Mouse (Mus musculus): ENCODE results near the gene Pik3r3. TPM values are rescaled to one million over a fixed set of nuclear protein-coding genes. Genes with fewer than 3 reads are reported as not detected.
A peak's percentile ranks its signal among the peaks of the same experiment; 100 is the strongest.
"Not testable (repeated sequence)": the region's sequence is repeated elsewhere in the genome, so short reads cannot be mapped to it uniquely, and the experiment has no call there.

Pik3r3 gene
- total RNA-seq (2015) (0.31 and 0.41 TPM in 2 replicates), total RNA-seq (2017) (0.24 and 1.1 TPM in 2 replicates)

DNA sequence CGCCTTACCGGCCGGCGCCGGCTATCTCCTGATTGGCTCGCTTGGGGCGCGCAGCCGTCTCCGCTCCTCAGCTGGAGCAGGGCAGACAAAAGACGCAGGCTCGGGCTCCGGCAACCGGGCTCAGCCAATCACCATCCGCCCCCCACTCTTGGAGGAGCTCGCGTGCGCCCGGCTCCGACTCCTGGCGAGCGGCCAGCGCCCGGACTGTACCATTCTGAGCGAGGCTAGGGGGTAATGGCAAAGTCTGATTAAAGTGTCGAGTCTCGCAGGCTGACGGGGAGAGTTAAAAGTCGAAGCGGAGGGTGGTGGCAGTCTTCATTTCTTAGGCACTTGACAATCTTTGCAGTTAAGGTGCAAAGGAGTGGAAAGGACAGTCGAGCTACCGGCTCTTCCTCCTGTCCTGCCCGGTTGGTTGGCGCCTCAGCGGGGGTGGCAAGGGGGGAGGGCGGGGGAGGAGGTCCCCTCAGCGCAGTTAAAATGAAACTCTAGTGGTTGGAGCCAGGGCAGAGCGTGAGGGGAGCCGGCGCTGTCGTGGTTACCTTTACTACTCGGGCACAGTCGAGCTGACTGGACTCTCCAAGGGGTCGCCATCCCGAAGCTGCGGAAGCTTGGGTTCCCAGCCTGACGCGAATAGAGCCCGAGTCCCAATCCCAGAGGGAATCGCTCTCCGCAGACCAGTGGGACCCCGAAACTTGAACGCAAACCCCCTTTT, at the start of gene Pik3r3:
Gene Pik3r3, plus strand, starts transcription at position 479 of the 712 bp plus-strand sequence.
- ATAC-seq (ENCODE audit: poor library complexity, severe bottlenecking): peak; percentile 95

DNA sequence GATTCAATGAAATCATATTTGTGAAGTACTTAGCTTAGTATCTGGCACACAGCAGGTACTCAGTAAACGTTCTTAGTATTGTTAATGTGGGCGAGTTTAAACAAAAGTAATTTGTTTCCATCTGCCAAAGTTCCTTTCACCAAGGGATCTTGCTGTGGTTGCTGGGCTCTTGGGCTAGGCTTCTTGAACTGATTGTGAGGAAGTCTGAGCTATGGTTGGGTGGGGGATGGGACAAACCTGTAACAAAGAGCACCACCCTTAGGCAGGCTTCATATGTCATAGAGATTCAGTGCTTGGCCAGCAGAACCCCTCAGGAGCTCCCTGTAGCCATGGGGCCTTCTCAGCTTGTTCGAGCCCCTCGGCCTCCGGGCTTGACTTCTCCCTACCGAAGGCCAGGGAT, 48.3 kb upstream of the Pik3r3 start, which contains the start of the genes 1700042G07Rik and Gm49337:
Gene 1700042G07Rik, plus strand, starts transcription at position 301 of the 400 bp plus-strand sequence.
Gene Gm49337, plus strand, starts transcription at position 313 of the 400 bp plus-strand sequence.
- ATAC-seq (ENCODE audit: poor library complexity, severe bottlenecking): no peak

DNA sequence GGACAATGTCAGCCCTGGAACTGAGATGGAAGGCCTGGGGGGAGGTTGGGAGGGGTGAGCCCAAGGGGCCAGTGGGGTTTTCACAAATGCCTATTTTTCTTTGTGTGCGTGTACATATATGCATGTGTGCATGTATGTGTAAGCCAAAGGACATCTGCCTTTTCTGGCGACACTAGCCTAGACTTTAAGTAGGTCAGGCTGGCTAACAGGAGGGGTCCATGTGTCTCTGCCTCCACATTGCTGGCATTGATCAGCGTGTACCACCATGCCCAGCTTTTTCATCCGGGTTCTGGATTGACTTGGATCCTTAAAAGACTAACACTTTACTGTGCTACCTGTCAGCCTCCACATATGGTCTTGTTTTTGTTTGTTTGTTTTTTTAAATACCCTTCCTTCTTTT, 47.7 kb upstream of the Pik3r3 start:
- ATAC-seq (ENCODE audit: poor library complexity, severe bottlenecking): no peak

DNA sequence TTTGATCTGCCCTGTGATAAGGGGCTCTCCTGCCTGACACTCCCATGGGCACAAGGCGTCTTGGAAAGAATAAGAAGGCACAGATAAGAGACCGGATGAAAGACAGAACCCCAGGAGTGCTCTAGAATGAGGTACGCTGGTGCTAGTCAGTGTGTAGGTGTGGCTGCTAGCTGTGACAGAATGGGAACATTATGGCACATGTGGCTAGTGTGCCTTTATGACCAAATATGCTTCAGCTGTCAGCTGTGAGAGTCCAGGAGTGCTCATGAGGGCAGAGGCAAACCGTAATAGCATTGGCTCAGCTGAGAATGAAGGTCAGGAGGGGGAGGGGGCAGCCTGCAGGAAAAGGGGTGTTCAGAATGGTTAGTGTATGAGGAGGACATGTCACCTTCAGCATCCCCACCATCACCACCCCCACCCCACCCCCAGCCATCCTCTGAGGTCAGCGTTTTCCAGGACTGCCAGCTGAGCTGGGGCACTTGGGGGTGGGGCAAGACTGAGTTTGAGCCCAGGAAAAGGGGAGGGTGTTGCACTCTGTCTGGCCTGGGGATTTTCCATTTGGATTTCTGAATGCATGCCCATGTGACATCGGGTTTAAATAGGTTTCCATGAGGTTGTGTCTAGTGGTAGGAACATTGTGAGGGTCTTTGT, 46.8 kb upstream of the Pik3r3 start:
- ATAC-seq (ENCODE audit: poor library complexity, severe bottlenecking): no peak

DNA sequence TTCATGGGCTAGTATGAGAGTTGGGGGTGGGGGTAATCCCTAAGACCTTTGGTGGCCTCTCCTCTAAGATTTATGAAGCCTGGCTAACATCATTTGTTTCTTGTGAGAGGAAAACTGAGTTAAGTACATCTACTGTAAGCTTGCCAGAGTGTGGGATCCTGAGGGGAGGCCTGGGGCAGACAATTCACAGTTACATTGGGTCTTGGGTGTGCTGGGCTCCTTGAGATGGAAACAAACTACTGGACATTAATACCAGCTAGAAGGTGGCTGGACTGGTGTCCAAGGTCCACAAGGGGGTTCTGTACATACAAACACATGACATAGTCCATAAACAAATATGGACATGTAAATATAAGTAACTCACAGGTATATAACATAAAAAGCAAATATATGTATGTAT, 46.3 kb upstream of the Pik3r3 start:
- no peak for ATAC-seq (ENCODE audit: poor library complexity, severe bottlenecking)

DNA sequence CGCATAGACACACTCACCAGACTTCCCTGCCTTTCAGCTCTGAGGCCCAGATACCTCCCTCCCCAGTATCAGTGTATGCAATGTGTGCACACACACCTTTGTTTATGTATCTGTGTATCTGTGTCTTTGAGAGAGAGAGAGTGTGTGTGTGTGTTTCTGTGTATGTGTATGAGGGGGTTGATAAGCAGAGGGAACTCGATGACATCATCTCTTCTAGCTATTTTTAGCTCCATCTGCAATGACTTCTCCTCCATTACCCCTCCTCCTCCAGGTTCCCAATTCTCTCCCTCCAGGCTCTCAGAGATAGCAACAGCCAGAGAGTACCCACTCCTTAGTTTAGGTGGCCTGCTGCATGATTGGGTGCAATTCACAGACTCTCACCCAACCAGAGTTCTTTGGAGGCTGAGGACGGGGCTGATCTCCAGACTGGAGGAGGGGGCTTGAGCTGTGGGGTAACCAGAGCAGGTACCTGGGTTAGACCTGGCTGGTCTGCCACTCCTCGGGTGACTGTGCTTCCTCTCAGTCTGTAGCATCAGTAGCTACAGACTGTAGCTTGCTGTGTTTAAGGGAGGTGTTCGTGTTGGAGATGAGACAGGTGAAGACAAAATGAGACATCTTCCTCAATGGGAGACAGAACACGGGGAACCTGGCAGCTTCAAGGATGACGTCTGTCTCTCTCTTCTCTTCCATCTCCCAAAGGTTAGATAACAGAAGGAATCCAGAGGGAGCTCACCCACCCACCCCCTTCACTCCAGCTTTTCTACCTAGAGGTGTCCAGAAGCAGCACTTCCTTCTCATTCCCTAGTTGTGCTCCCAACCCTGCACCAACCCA, 45.5 kb upstream of the Pik3r3 start:
- peak; percentile 9; the same call in 1 of the 2 replicates for ATAC-seq (ENCODE audit: poor library complexity, severe bottlenecking)

DNA sequence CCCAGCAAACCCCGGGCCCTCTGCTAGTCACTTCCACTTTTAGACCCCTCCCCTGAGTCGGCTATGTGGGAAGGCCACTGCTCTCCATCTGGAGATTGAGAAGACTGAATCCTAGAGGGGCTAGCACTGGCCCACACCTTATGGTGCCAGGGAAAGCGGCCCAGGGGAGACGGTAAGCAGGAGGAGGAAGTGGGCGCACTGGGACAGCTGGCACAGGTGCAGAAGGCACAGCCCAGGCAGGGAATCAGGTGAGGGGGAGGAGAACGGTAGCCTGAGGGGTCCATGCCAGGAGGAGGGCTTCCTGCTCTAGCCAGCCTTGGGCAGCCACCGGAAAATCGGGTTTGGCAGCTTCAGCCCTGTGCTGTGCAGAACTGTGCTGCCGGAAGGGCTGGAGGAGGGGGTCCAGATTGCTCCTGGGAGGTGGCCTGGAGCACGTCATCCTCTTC, 44.9 kb upstream of the Pik3r3 start:
- ATAC-seq (ENCODE audit: poor library complexity, severe bottlenecking): peak; percentile 53

DNA sequence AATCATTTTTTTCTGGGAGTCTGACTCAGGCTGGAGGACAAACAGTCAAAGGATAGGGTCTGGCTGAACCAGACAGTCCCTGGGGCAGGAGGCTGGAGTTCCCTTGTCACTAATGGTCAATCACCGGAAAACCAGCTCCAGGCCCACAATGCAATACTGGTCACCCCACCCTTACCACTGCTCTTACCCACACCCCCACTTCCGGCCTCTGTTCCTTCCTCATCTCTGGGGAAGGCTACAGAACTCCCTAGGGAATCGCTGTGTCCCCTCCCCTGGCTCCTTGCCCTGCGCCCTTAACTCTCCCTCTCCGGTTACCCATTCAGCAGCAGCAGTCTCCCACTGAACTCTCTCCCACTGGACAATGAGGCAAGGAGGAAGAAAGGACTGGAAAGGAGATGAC, 44.3 kb upstream of the Pik3r3 start:
- ATAC-seq (ENCODE audit: poor library complexity, severe bottlenecking): peak; percentile 61

DNA sequence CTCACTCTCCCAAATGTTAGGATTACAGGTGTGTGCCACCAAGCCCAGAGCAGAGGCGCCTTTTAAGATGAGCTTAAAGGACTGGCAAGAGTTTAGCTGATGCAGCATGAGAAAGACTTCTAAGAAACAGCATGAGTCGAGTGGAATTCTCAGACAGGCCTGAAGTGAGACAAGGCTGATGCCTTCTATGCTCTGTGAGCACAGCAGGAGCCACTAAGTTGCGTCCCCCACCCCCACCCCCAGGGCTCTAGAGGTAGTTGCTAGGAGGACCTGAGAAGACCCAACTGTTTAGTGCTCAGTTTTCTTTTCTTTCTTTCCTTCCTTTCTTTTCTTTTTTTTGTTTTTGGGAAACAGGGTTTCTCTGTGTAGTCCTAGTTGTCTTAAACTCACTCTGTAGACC, 39.3 kb upstream of the Pik3r3 start:
- no peak for ATAC-seq (ENCODE audit: poor library complexity, severe bottlenecking)

DNA sequence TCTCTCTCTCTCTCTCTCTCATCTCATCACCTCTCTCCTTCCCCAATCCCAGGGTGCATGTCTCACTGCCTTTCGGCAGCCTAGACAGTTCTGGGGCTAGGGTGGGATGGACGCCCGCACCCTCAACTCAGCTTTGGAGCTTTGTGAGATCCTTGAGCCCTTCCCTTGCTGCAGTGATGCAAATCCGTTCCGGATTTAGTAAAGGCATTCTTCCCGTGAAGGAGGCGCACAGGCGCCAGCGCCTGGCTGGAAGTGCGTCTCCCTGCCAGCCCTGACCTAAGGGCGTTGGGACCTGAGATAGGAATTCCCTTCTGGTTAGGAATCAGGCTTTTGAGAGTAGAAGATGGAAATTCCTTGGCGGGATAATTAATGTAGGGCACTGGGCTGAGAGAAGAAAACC, 38.7 kb upstream of the Pik3r3 start:
- ATAC-seq (ENCODE audit: poor library complexity, severe bottlenecking): no peak

DNA sequence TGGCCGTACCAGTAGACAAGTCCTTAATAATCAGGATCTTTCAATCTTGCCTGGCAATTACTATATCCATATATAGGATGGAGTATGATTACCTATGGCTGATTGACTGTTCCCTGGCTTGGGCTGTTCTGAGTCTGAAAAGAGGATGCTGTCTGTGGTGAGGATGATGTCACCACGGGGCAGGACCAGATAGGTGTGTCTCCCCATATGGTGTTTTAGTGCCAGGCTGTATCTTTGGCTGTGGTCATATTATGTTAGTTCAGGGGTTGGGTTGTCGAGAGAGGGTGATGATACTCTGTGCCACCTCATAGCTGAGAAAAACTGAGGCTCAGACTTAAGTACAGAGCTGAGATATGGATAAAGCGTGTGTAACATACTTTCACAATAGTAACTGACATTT, 36.3 kb upstream of the Pik3r3 start:
- peak; percentile 64 for ATAC-seq (ENCODE audit: poor library complexity, severe bottlenecking)

DNA sequence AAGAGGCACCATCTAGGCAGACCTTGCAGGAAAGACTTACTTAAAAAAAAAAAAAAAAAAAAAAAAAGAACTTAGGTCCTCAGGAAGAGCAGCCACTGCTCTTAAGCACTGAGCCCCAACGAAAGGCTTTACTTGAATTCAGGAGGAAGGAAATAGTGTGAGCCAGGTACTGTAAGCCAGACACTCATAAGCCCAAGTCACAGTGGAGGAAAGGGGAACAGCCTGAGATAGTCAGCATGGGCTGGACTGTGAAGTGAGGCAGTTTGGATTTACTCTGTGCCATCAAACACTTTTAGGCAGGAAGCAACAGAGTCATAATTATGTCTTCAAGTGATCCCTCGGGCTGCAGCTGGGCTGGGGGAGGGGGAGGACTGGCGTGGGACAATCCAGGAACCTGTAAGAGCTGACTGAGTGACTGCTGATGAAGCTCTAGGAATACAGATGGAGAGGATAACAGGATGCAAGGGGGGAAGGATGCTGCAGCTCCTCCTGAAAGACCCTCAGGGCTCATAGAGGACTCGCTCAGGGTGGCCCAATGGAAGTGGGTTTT, 29.1 kb upstream of the Pik3r3 start:
- no peak for ATAC-seq (ENCODE audit: poor library complexity, severe bottlenecking)

DNA sequence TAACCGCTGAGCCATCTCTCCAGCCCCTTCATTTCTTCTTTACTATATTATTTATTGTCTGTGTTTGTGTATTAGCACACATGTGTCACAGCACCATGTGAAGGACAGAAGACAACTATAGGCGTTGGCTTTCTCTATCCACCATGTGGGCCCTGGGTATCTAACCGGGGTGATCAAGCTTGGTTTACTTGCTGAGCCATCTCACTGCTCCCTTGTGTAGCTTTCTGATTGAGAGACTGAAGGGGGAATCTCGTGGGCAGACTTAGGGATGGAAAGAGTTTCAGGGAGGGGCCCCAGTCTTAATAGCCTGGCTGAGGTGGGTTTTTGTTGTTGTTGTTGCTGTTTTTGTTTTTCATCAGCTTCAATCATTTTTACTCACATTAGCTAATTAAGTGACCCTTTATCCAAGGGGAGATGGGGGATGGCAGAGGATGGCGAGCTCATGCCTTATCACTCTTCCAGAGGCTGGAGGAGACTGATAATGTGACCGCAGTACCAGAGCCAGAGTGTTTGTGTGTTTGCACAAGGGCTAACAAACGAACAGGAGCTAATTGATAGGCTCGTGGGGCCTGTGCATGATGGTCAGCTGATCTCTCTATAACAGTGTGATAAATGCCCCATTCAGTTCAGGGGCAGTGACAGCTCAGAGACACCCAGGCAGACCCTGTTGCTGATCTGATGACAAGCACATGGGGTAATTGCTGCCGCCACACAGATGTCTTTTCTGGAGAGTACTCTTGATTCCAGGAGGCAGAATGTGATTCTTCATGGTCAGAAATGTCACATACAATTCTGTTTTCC, 27.6 kb upstream of the Pik3r3 start:
- peak; percentile 24; the same call in 1 of the 2 replicates for ATAC-seq (ENCODE audit: poor library complexity, severe bottlenecking)

DNA sequence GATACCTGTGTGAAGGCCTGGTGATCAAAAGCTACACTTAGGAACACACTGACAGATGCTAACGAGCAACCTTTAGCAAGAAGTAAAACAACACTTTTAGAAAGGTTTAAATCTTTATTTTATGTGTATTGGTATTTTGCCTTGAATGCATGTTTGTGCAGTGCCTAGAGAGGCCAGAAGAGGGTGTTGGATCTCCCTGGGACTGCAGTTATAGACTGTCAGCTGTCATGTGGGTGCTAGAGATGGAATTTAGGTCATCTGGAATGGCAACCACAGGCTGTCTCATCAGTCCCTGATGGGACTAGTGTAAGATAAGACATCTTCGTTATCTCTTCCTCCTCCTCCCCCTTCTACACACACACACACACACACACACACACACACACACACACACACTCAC, 23.0 kb upstream of the Pik3r3 start:
- no peak for ATAC-seq (ENCODE audit: poor library complexity, severe bottlenecking)

DNA sequence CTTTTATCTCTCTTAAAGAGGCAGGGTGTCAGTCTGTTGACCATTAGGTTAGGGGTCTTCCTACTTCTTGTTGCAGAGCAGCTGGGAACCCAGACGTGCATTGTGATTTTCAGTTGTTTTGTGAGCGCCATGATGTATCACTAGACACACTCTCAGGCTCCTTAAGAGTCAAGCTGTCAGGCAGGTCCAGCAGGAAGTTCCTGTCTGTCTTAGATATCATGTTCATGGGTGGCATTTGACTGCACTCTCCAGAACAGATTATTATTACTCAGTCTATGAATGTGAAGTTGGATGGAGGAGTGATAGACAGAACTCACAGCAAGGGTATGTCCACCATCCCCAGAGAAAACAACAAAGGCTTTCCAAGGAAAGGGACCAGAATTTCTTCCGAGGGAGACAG, 17.0 kb upstream of the Pik3r3 start:
- no peak for ATAC-seq (ENCODE audit: poor library complexity, severe bottlenecking)

DNA sequence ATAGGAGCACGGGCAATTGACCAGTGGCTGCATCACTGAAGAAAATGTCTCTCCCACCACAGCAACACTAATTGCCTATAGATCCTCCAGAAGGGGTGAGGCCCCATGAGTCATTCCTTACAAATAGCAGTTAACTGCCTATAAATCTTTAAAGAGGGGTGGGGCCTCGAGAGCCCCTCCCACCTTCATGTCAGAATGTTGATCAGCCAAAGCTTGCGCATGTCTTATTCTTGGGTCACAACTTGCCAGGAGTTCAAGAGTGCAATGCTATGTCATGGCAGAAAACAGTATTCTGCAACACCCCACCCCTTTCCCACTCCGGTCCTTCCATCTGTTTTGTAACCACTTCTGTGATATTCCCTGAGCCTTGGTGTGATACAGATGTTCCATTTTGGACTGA, 14.9 kb upstream of the Pik3r3 start:
- ATAC-seq (ENCODE audit: poor library complexity, severe bottlenecking): no peak

DNA sequence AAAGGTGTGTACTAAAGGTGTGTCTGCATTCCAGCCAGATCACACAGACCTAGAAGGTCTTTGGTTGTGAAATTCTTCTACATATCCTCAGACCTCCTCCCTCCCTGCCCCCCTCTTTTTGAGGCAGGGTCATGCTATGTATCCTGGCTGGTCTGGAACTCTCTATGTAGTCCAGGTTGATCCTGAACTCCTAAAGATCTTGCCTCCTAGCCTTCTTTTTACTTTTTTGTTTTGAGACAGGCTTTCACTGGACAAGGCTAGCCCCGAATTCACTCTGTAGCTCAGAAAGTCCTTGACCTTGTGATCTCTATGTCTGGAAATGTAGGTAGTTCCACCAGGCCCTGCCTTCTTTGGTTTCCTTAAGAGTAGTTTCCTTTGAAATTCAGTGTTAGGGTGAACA, 12.5 kb upstream of the Pik3r3 start:
- ATAC-seq (ENCODE audit: poor library complexity, severe bottlenecking): no peak

DNA sequence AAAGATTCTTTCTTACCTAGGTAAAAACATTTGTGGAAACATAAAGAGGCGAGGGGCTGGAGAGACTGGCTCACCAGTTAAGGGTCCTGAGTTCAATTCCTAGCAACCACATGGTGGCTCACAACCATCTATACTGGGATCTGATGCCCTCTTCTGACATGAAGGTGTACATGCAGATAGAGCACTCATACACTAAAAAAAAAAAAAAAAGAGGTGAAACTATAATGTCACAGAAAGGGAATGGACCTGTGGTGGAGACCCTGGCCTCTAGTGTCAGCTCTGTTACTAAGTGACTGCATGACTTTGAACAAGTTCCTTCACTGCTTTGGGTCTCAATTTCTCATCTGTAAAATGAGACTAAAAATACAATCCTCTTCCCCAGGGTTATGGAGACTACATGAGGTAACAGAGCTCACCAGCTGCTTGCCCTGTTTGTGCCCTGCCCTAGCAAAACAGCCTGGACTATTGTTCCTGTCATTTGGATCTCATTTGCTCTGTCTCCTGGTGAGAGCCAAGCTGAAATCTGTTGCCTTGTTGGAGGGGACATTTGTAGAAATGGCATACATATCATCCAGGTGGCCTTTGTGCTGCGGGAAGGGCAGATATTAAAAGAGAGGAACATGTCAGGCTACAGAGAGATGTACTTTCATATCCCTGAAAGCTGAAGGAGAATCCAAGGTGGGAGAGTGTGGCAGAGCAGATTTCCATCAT, 5.4 kb upstream of the Pik3r3 start:
- ATAC-seq (ENCODE audit: poor library complexity, severe bottlenecking): no peak

DNA sequence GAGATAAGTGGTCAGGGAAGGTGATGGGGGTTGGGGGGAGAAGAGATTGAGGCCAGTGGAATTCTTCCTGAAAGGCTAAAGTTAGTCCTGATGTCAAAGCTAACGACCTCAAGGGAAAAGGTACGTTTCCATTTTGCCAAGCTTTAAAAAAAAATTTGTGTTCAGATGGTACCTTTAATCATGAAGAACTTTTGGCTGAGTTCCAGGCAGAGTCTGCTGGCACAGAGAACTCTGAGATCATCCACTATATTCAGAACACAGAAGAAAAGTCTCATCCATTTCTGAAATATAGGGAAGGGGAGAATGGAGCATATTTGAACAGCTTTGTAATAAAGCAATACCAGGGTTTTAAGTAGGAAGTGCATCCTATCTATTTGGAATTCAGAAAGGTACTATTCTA, 4.4 kb upstream of the Pik3r3 start:
- ATAC-seq (ENCODE audit: poor library complexity, severe bottlenecking): no peak

DNA sequence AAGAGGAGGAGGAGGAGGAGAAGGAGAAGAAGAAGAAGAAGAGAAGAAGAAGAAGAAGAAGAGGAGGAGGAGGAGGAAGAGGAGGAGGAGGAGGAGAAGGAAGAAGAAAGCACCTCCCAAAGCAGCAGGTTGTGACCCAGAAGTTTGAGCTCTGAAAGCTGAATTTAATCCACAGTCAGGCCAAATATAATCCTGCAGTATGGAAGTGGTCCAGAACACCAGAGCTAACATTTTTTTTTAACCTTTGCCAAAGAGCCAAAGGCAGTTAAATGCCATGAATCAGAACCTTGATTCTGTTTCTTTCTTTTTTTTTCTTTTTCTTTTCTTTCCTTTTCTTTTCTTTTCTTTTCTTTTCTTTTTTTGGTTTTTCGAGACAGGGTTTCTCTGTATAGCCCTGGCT, 3.8 kb upstream of the Pik3r3 start:
- ATAC-seq (ENCODE audit: poor library complexity, severe bottlenecking): not testable (repeated sequence)
